Mouse (Mus musculus) CD8-positive naive resting alpha-beta T cell, adult 2 months (primary cell): ENCODE measurements around the gene Ablim1.

Experiments
- DNase-seq, 2 experiments: peaks; one replicate each; pipeline ENCODE4 v3.0.0; 2022; ENCODE audit warnings: low read depth in 2 of 2, low spot score in 2 of 2

The Ablim1 gene

GRCm38 (mm10) chr19:57306601-57307000, 8.1 kb downstream of the Ablim1 start:
- no peak for DNase-seq

GRCm38 (mm10) chr19:57305972-57306371, 8.7 kb downstream of the Ablim1 start:
- DNase-seq: no peak

GRCm38 (mm10) chr19:57304666-57305065, 10.1 kb downstream of the Ablim1 start:
- no peak for DNase-seq

- no peak for DNase-seq
Observed at GRCm38 (mm10) chr19:57301961-57302395, 12.7 kb downstream of the Ablim1 start.

- no peak for DNase-seq
Observed at GRCm38 (mm10) chr19:57298006-57298405, 16.7 kb downstream of the Ablim1 start.

GRCm38 (mm10) chr19:57297447-57297846, 17.3 kb downstream of the Ablim1 start:
- no peak for DNase-seq

- DNase-seq: no peak
Observed at GRCm38 (mm10) chr19:57296539-57296938, 18.2 kb downstream of the Ablim1 start.

- DNase-seq: no peak
Observed at GRCm38 (mm10) chr19:57295521-57295920, 19.2 kb downstream of the Ablim1 start.

- DNase-seq: no peak
Observed at GRCm38 (mm10) chr19:57294356-57294755, 20.4 kb downstream of the Ablim1 start.

- DNase-seq: no peak
Observed at GRCm38 (mm10) chr19:57293737-57294136, 21.0 kb downstream of the Ablim1 start.

GRCm38 (mm10) chr19:57283310-57283709, 31.4 kb downstream of the Ablim1 start:
- no peak for DNase-seq

- DNase-seq: no peak
Observed at GRCm38 (mm10) chr19:57282642-57283041, 32.1 kb downstream of the Ablim1 start.

- DNase-seq: no peak
Observed at GRCm38 (mm10) chr19:57279666-57280065, 35.1 kb downstream of the Ablim1 start.

GRCm38 (mm10) chr19:57278263-57278662, 36.5 kb downstream of the Ablim1 start:
- DNase-seq: no peak

GRCm38 (mm10) chr19:57277010-57277409, 37.7 kb downstream of the Ablim1 start:
- no peak for DNase-seq

GRCm38 (mm10) chr19:57275166-57275953, 39.4 kb downstream of the Ablim1 start:
- DNase-seq: no peak

- DNase-seq: no peak
Observed at GRCm38 (mm10) chr19:57274717-57275116, 40.0 kb downstream of the Ablim1 start.

GRCm38 (mm10) chr19:57274286-57274685, 40.4 kb downstream of the Ablim1 start:
- no peak for DNase-seq

GRCm38 (mm10) chr19:57272824-57273613, 41.7 kb downstream of the Ablim1 start:
- peak in 1 of 2 experiments; percentile 5 for DNase-seq

GRCm38 (mm10) chr19:57271757-57272156, 43.0 kb downstream of the Ablim1 start:
- no peak for DNase-seq

GRCm38 (mm10) chr19:57270711-57271110, 44.0 kb downstream of the Ablim1 start:
- DNase-seq: no peak

GRCm38 (mm10) chr19:57269791-57270190, 44.9 kb downstream of the Ablim1 start:
- DNase-seq: no peak
